Mouse (Mus musculus) Muller cell, postnatal 12 days (primary cell): ENCODE measurements around the gene Adgrf5.
"Not testable (repeated sequence)": the region's sequence is repeated elsewhere in the genome, so short reads cannot be mapped to it uniquely, and the experiment has no call there.

Experiments used
- DNase-seq: peaks from one replicate; pipeline ENCODE4 v3.0.0-alpha.2; 2015; ENCODE audit errors: inconsistent ontology term

Adgrf5 gene

DNA sequence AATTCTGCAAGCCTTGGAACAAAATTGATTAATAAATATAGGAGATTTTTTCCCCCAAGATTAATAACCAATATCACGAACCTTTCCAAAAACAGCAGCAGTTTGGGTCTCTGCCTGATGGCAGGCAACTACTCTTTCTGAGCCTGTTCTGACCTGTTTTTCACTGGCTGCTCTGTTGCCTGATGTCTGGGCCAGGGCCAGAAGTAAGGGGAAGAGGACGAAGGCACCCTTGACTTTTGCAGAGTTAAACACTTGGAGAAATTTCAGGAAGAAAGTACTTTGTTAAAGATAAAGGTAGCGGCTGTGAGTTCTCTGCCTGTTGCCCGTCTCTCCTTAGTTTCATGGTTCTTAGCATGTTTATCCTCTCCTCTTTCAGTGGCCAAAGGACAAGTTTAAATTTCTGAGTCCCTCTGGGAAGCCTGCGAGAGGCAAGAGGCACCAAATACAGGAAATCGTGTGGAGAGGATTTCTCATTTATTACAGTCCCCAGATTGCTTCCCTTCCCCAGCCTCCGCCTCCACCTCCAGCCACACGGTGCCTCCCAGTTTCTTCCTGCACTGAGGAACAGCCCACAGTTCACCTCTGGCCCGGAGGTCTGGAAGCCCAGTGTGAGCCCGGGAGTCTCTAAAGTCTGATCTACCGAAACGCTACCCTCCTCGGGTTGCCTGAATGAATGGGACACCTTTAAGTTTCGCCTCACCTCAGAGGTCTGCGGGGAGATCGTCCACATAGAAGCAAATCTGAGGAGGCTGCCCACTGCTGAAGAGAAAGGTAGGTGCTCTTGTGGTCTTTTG is at the start of gene Adgrf5:
Gene Adgrf5, plus strand, starts transcription at position 626 of the 794 bp plus-strand sequence.
- no peak for DNase-seq

GRCm38 (mm10) chr17:43325986-43326671 is 34.1 kb upstream of the Adgrf5 start:
- no peak for DNase-seq

DNA sequence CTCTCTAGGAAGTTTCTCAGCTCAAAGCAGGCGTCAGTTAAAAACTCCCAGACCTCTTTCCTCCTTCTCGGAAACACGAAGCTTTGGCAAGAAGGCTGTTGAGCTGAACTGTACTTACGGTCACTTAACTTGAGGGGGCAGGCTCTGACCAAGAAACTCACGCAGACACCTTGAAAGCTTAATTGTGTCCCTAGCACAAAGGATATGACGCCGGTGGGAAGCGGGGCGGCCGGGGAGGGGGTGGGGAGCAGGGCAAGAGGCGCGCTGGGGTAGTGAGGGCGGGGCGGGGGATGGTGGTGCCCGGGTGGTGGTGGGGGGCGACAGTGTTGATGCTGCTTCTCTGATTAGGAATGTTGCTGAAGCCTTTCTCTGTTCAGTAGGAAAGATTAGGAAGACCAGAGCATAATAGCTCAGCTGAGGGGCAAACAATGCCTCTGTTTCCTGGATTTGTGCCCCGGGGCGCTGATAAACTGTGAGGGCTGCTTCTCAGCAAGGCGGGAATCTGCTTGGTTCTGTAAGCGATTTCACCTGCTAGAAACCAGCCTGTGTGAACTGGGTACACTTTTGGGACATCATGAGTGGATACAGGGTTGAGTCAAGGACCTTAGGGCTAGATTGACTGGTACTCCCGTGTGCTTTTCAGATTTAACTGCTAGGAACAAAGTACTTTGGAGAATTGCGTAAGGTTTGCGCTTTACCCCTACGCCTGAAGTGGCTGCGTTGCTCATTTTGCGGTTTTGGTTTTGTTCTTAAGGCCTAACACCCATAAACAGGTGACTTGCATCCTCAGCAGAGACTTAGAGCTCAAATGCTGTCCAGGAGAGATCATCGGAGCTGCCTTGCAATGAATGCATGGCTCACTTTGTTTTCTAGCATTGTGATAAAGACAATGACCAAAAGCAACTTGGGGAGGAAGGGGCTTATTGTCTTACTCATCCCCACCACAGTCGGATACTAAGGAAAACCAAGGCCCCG is 33.2 kb upstream of the Adgrf5 start:
- DNase-seq: peak; percentile 84

DNA sequence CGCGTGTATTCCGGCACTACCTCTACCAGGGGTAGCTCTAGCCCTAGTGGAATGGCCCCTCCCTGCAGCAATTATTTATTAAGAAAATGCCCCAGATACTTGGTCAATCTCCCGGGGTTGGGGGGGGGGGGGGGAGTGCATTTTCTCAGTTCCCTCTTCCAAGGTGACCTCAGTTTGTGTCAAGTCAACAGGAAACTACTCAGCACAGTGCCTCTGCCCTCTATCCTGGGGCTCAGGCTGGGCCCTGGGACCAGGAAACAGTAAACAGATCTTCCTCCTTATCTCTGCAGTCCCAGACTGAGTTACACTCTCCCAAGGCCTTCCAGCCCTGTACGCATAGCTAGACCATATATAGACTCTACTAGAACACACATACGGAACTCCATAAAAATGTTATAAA is 32.4 kb upstream of the Adgrf5 start:
- DNase-seq: no peak

- DNase-seq: no peak
These were observed 31.0 kb upstream of the Adgrf5 start for GRCm38 (mm10) chr17:43329216-43329615.

DNA sequence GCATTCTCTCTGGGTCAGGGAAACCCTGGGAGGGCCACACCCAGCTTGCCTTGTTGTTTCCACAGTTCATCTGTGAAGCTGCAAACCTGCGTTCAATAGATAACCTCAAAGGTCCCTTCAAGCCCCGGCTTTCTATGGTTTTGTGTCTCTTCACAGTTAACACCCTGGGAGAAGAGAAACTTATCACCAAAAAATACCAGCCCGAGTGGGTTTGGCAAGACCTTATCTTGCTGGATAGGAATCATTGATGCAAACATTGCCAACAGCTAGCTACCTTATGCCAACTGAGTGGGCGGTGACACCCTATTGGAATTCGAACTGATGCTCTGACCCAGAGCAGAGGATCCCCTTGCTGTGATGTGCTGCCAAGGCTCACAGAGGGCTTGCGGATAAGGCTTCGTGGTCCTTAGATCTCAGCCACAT is 30.5 kb upstream of the Adgrf5 start:
- peak; percentile 44 for DNase-seq

GRCm38 (mm10) chr17:43332686-43333085 is 27.6 kb upstream of the Adgrf5 start:
- DNase-seq: no peak

DNA sequence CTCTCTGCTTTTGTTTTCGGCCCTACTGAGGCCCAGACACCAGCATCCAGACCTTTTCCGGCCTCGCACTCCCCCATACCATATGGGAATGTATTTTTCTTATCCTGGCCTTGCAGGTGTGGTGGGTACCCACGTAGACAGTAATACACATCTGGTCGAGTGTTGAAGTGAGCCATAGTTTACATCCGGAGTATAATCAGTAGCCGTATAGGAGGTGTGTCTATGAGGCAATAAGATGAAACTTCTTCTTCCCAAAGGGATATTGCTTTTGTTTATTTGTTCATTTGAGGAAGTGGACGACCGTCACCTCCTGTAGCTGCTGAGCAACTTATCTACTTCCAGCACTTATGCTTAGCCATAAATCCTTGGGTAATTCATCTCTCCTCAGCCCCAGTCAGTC is 26.2 kb upstream of the Adgrf5 start:
- DNase-seq: no peak

DNA sequence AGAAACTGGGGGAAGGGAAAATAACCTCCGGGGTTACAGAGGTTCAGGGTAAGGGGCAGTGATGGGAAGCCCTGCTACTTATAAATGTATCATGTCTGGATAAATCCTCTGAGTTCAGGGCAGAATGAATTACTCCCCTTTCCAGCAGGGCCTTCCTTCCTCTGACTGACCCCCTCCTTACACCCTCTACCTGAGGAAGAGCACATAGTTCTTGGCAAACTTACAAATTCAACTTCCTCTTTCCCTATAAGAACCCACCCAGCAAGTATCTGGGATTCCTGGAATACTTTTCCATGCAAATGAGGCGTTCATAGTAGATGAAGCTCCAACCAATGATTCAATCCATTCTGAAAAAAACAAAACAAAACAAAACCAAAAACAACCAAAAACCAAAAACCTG is 22.6 kb upstream of the Adgrf5 start:
- no peak for DNase-seq

- no peak for DNase-seq
These were observed 22.0 kb upstream of the Adgrf5 start for GRCm38 (mm10) chr17:43338279-43338678.

DNA sequence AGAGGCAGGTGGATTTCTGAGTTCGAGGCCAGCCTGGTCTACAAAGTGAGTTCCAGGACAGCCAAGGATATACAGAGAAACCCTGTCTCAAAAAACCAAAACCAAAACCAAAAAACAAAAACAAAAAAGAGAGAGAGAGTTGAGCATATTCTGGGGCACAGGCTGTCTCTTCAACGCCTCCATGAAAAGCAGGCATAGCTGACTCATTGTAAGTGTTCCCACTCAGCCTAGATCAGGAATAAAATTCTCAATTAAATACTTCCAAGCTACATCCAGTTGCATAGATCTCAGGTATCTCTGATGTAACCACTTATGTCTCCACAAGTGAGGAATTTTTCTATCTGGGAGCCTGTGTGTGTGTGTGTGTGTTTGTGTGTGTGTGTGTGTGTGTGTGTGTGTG is 13.8 kb upstream of the Adgrf5 start:
- DNase-seq: not testable (repeated sequence)

- DNase-seq: peak; percentile 16
These were observed 2.2 kb upstream of the Adgrf5 start for GRCm38 (mm10) chr17:43357902-43358539.

DNA sequence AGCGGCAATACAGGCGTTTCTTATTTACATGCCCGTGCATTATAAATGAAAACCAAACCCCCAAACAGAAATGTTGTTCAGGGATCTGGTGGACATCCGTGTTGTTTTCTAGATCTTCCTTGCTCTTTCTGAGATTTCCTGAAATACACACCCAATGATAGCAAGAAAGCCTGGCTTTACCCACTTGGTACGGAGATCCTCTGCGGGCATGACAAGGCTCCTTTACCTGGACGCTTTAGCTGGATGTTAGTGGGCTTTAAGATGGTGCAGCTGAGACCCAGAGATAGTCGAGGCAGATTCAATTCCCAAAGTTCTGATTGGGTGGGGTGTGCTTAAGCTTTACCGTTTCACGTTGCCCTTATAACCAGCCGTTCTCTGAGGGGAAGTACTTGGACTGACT is 770 bp downstream of the Adgrf5 start:
- DNase-seq: no peak

- peak; percentile 28 for DNase-seq
These were observed 2.1 kb downstream of the Adgrf5 start for GRCm38 (mm10) chr17:43362362-43362761.

- no peak for DNase-seq
These were observed 2.6 kb downstream of the Adgrf5 start for GRCm38 (mm10) chr17:43362881-43363280.

- DNase-seq: no peak
These were observed 3.7 kb downstream of the Adgrf5 start for GRCm38 (mm10) chr17:43363921-43364320.

DNA sequence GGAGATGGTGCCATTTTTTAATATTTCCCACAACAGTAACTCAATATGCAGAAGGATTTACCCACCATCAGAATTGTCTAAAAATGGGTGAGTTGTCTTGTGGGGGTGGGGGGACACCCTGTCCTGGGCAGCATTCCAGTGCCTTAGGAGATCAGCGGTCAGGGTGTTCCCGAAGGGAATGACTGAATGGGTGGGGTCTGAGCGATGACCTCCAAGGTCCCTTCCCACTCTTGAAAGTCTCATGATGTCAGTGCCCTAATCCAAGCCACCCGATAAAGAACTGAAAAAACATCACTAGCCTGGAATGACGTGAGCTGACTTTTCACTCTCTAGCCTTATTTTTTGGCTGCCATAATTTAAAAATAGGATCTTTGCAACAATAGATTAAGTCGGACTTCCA is 5.0 kb downstream of the Adgrf5 start:
- no peak for DNase-seq

DNA sequence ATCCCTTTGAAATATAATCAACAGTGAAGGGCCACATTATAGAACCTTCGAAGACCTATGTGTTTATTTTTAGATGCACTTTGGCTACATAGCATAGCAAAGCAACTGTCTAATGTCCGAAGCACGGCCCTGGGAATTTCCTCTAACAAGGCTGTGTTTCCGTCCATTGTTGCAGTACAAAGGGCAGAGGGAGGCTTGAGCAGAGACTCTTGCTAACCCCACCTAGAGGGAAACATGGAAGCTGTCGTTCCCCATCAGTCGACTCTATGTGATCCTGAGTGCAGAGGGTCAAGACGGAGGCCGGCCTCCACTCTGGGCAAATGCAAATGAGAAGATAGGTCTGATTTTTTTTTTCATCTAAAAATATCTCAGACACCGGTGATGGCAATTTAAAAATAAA is 6.2 kb downstream of the Adgrf5 start:
- DNase-seq: no peak

- no peak for DNase-seq
These were observed 7.9 kb downstream of the Adgrf5 start for GRCm38 (mm10) chr17:43368171-43368576.

GRCm38 (mm10) chr17:43372604-43373003 is 12.4 kb downstream of the Adgrf5 start:
- DNase-seq: no peak

- DNase-seq: no peak
These were observed 13.8 kb downstream of the Adgrf5 start for GRCm38 (mm10) chr17:43374020-43374419.

DNA sequence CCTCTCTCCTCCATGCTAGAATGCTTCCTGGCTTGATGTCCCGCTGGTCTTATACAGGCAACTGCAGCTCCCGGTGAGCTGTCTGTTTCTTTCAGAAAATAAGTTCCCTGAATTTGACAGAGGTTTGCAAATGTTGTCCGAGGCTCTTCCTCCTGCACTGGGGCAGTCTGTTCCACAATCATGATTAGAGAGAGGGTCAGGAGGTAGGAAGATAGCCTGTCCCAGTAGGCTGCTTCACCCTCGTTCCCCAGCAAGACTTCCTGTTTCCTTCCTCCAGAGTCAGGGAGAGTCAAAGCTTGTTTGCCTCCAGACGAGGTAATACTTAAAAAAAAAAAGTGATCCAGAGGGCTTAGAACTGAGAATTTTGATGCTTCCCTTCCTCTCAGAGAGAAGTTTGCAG is 16.3 kb downstream of the Adgrf5 start:
- no peak for DNase-seq
